Mouse (Mus musculus): Measurements from ENCODE around the gene Cage1.

DNA sequence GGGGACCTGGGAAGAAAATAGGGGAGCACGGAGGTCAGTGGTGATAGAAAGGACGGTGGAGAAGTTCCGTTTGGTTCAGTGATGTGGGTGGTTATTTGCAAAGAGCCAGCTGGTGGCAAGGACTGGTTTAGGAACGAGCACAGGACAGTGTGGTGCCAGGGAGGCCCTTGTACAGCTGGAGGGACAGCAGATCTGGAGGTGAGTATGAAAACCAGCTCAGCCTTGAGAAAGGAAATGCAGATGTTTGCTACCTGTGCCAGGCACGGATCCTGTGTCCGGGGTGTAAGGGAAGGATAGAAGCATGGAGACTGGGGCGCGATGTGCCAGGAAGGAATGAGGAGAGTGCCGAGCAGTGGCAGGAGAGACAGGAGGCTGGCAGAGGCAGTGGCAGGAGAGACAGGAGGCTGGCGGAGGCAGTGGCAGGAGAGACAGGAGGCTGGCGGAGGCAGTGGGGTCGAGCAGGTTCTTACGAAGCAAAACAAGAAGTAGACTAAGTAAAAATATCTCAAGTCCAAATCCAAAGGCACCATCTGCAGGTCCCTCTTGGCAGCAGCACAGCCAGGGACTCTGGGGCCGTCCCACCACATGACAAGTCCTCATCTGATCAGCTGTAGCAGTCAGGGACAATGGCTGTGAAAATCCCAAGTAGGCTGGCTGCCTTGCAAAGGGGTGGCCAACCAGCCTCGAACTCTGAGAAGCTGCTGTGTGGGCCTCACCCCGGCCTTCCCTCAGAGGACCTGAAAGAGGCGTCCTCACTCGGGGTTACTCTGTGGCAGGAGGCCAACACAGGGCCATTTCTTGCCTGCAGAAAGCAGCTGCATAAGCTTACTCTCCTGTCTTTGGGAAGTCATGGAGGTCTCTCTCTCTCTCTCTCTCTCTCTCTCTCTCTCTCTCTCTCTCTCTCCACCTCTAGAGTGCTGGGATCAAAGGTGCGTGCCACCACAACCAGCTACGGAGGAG, 72.5 kb downstream of the Cage1 start:
- no peak for TF ChIP-seq POLR2A (IDR thresholded peaks at IDR 0.05; ENCODE audit: low read depth, low read length)
- no peak for TF ChIP-seq CTCF (IDR thresholded peaks at IDR 0.05; ENCODE audit: extremely low read depth, insufficient read depth, insufficient read length, insufficient replicate concordance)

Data from spleen, adult 2 months (tissue).